Mouse (Mus musculus) A20 (cell line): Measurements from ENCODE around the gene Zc3h4.
A peak's percentile ranks its signal among the peaks of the same experiment; 100 is the strongest.

ENCODE experiments used
- DNase-seq: peaks from one replicate; pipeline ENCODE4 v3.0.0-alpha.2; 2011; ENCODE audit warnings: low read depth, low spot score

Zc3h4 gene

DNA sequence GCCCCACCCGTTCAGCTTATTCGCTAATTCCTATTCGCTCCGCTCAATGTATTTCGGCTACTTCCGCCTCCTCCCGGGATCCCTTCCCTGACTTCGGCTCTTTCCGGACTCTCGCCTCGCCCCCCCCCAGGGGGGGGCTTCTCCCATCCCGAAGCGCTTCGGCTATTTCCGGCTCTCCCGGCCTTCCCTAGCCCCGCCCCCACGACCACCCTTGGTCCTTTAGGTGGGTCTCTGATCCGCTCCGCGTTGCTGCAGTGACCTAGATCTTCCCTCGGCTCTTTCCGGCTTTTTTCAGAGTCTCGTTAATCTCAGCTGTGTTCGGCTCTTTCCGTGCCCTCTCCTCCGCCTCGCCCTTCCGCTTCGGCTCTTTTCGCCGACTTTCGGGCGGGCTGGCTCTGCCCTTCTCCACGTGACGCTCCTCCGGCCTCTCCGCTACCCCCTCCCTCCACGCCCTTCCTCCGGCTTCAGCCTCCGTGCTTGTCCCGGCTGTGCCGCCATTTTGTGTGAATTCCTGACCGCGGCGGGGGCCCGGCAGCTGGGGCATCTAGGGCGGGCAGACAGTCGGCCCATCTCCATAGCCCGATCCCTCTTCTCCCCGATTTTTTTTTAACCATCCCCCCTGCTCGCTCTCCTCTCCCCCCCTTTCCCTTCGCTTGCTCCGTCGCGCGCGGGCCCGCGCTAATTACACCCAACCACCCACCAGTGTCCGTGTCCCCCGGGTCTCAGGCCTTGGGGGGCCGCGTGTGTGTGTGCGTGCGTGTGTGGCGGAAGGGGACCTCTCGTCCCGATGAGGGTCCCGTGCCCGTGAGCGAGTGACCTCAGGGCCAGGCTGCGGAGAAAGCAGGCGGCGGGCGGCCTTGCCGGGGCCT lies 656 bp upstream of the Zc3h4 start:
- DNase-seq: peak; percentile 98

- DNase-seq: peak; percentile 59
Measured at GRCm38 (mm10) chr7:16401991-16402431, 1.3 kb downstream of the Zc3h4 start.

GRCm38 (mm10) chr7:16402449-16402848 lies 1.7 kb downstream of the Zc3h4 start:
- peak; percentile 29 for DNase-seq

DNA sequence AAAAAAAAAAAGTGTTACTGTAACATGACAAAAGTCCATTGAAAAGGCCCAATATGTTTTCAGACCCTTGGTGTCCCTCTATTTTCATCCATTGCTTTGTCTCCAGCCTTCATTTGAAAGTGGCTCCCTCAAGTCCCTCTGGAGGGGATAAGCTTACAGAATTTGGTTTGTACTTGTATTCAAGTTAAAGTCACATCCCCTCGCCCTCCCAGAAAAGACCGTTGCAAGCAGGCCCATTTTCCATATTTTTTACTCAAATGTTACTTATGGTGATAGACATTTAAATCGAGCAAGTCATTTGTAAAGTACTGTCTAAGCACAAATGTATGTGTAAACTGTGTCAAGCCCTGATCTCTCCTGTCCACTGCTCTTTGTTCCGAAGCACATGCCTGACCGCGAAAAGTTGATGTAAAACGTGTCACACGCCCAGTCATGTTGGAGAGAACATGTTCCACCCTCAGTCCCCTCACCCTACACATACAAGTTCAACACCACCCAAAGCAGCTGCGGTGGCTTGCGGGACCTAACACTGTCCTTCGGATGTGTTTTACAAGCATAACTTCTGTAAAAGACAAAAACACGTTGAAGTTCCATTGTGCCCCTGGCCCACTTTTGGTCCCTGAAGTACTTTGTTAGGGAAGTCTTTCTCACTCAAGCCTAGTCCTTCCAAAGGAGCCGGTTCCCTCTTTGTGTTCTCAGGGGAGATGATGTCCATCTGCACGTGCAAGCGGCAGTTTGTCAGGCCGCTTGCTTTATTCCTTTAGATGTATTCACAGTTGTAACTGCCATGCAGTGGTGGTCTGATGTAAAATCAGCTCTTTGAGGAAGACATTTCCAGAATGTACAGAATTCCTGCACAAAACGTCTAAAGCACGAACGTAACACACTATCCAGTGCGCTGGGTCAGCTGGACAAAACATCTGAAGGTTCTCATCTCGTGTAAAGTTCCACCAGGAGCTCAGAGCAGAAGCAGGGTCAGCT lies 2.5 kb downstream of the Zc3h4 start:
- no peak for DNase-seq

- no peak for DNase-seq
Measured at GRCm38 (mm10) chr7:16404315-16405072, 3.8 kb downstream of the Zc3h4 start.

DNA sequence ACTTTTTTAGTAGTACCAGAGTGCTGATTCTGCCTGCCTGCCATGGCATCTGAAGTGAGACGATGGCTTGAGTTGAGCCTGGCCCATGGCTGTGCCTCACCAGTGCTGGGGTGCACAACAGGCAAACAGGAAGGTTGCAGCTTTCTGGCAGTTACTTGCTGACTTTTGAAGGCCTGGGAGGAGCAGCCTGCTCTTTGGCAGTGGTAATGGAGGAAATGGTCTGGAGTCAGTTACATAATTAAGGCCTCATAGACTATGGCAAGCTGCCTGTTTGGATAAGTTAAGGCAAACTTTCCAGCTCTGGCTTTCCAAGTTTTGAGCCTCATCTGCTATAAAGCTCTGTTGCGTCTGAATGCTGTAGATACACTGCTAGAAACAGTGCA lies 4.4 kb downstream of the Zc3h4 start:
- DNase-seq: no peak

GRCm38 (mm10) chr7:16405516-16406351 lies 5.0 kb downstream of the Zc3h4 start:
- DNase-seq: no peak

- DNase-seq: no peak
Measured at GRCm38 (mm10) chr7:16406978-16407377, 6.3 kb downstream of the Zc3h4 start.

GRCm38 (mm10) chr7:16411100-16411499 lies 10.4 kb downstream of the Zc3h4 start:
- DNase-seq: no peak

DNA sequence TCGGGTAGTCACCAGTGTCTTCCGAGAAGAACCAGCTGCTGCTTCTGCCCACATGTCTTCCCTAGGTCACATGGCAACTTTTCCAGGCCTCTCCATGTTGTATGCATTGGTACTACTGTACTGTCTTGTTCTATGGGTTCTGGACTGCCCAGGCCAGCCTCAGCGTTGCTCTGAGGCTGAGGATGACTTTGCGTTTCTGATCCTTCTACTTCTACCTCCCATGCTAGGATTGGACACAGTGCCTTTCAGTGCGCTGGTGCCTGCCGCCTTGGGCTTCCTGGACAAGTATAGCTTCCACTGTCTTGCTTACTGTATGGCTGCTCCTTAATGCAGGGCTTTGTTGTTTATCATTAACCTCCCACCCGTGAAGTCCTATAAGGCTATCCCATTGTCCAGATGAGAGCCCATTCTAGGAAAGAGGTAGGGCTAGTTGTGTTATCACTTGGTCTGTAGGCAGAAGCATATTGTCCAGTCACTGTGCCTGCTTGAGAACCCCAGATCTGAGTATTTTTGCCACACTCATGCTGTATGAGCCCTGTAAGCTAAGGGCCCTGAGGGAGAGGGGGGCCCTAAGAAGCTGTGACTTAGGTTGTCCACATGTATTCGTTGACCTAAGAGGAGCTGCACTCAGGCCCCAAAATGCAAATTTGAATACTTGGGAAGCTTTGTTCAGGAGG lies 11.6 kb downstream of the Zc3h4 start:
- no peak for DNase-seq

- DNase-seq: no peak
Measured at GRCm38 (mm10) chr7:16412930-16413329, 12.2 kb downstream of the Zc3h4 start.

DNA sequence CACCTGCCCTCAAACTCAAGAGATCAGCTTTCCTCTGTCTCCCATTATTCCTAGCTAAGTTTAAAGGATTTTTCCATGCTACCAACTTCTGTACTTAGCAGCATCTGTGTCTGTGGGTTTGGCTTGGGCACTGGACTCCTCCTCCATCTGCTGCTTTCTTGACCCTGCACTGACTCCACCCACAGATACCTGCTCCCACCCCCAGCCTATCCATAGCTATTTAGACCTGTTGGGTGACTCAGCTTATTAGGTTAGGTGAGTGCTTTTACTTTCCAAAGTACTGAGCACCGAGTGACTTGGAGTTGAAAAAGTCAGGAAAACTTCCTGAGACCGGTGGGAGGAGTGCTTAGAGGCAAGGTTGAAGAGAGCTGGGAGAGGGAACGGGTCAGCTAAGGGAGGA lies 14.7 kb downstream of the Zc3h4 start:
- no peak for DNase-seq

- no peak for DNase-seq
Measured at GRCm38 (mm10) chr7:16417141-16417771, 16.5 kb downstream of the Zc3h4 start.

- DNase-seq: no peak
Measured at GRCm38 (mm10) chr7:16418713-16419112, 18.0 kb downstream of the Zc3h4 start.

- DNase-seq: no peak
Measured at GRCm38 (mm10) chr7:16420493-16421118, 19.9 kb downstream of the Zc3h4 start.

DNA sequence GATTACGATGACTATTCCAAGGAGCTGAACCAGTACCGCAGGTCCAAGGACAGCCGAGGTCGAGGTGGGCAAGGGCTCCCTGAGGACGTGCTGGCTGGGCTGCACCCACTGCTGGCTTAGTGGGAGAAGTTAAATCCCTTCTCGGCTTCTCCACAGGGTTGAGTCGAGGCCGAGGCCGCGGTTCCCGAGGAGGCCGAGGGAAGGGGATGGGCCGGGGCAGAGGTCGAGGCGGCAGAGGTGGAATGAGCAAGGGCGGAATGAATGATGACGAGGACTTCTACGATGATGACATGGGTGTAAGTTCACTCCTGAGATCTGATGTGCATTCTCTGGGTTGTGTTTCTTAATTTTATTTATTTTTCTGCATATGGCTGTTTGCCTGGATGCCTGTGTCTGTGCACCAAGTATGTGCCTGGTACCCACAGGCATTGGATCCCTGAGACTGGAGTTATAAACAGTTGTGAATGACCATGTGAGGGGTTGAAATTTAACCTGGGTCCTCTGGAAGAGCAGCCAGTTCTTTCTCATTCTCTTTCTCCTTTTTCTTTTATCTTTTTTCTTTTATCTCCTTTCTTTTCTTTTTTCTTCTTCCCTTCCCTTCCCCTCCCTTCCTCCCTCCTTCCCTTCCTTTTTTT lies 21.6 kb downstream of the Zc3h4 start:
- DNase-seq: no peak

GRCm38 (mm10) chr7:16423731-16424130 lies 23.0 kb downstream of the Zc3h4 start:
- DNase-seq: no peak

DNA sequence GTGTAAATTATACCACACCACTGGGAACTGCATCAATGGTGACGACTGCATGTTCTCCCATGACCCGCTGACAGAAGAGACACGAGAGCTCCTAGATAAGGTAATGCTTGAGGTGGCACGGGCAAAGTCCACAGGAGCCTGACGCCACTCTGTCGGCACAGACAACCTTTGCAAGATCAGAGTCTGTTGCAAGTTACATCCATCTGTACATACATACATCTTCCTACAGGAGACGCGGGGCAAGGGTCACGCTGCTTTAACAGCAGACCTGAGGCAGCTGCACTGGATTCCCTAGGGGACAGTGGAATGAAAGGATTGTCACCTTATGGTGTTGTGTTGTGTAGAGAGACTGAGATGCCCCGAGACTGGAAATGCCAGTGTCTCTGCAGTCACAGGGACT lies 25.0 kb downstream of the Zc3h4 start:
- no peak for DNase-seq
